Mouse (Mus musculus) lung, embryonic 14.5 days (tissue): ENCODE measurements around the gene Gm20388. TPM values are rescaled to one million over a fixed set of nuclear protein-coding genes. Genes with fewer than 3 reads are reported as not detected.
A peak's percentile ranks its signal among the peaks of the same experiment; 100 is the strongest.

Source experiments
- ATAC-seq: fragments of 200-750 bp; cut with Nextera tagmentation; 2 replicates; pipeline ENCODE4 v1.8.0; 2017; ENCODE audit warnings: mild to moderate bottlenecking, moderate TSS enrichment, moderate library complexity; ENCODE audit not compliant: insufficient read depth
- DNase-seq: peaks from one replicate; pipeline ENCODE4 v3.0.0-alpha.2; 2015
- H3K27ac ChIP-seq: fragments of 300-500 bp; sonication (generic); 2 replicates; pipeline ENCODE4 v1.5.1; 2014; ENCODE audit warnings: low read depth, mild to moderate bottlenecking, moderate library complexity
- H3K27me3 ChIP-seq: fragments of 300-500 bp; sonication (generic); 2 replicates; pipeline ENCODE4 v1.6.1; 2014; ENCODE audit warnings: low read length, control low read depth; ENCODE audit not compliant: insufficient read depth
- H3K36me3 ChIP-seq: fragments of 300-500 bp; sonication (generic); 2 replicates; pipeline ENCODE4 v1.6.1; 2014; ENCODE audit warnings: control low read depth; ENCODE audit not compliant: insufficient read depth
- H3K4me1 ChIP-seq: fragments of 300-500 bp; sonication (generic); 2 replicates; pipeline ENCODE4 v1.6.1; 2014; ENCODE audit warnings: antibody characterized with exemption, control low read depth; ENCODE audit not compliant: insufficient read depth
- H3K4me2 ChIP-seq: fragments of 300-500 bp; sonication (generic); 2 replicates; pipeline ENCODE4 v1.6.1; 2014; ENCODE audit warnings: mild to moderate bottlenecking
- H3K4me3 ChIP-seq: fragments of 300-500 bp; sonication (generic); 2 replicates; pipeline ENCODE4 v1.5.1; 2014; ENCODE audit warnings: low read depth, low read length
- H3K9ac ChIP-seq: fragments of 300-500 bp; sonication (generic); 2 replicates; pipeline ENCODE4 v1.6.1; 2014
- H3K9me3 ChIP-seq: fragments of 300-500 bp; sonication (generic); 2 replicates; pipeline ENCODE4 v1.6.1; 2016; ENCODE audit warnings: low read depth, low read length, control low read depth
- CTCF ChIP-seq: IDR thresholded peaks from 2 replicates; pipeline ENCODE4 v1.5.1; 2016; ENCODE audit warnings: antibody characterized with exemption, low read depth
- whole genome bisulfite sequencing: fragments of 180-500 bp; shearing (Covaris S2); extraction: QIAGEN DNeasy Blood & Tissue Kit; methylation state at CpG from one replicate; pipeline ENCODE4 v1.1.7; 2014; 5-methylcytosine and 5-hydroxymethylcytosine counted together
- polyA plus RNA-seq: library from polyadenylated mRNA; unstranded; fragments of >200 nt; fragmentation: Nextera tagmentation; extraction: Ambion mirVana; gene quantifications from 2 replicates; pipeline ENCODE4 v1.2.1, GENCODE M21; 2014

The Gm20388 gene
- polyA plus RNA-seq, 1 experiment from 2014 or later: not detected

DNA sequence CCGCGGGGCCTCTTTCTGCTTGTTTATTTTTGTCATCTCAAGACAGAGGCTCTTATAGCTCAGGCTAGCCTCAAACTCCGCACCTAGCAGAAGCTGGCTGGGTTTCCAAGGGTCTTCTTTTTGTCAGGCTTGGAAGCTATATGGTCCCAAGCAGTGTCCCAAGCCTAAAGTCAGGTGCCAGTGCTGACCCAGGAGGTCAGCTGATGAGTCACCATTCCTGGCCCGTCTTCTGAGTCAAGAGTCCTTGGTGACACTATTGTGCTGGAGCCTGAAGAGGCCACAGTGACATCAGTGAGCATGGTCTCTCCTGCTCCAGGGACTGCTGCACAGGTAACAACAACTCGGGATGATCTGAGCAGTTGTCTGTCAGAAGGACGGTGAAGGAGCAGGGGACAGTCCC lies 1449.4 kb downstream of the Gm20388 start:
- Histone ChIP-seq H3K4me3 (no peak overlapping the region), H3K36me3 (no peaks in the 10 kb centered on the region), H3K4me2 (no peak overlapping the region), H3K9me3 (no peaks in the 10 kb centered on the region), H3K9ac (no peak overlapping the region), H3K27me3 (no peaks in the 10 kb centered on the region), H3K27ac (no peak overlapping the region), H3K4me1 (peaks cover 10% of the 10 kb centered on the region)
- ATAC-seq: no peak; the same call in 1 of the 2 replicates
- no peak for TF ChIP-seq CTCF
- no peak for DNase-seq
- 34% methylated on average over 6 of the region's 6 CpGs for WGBS

DNA sequence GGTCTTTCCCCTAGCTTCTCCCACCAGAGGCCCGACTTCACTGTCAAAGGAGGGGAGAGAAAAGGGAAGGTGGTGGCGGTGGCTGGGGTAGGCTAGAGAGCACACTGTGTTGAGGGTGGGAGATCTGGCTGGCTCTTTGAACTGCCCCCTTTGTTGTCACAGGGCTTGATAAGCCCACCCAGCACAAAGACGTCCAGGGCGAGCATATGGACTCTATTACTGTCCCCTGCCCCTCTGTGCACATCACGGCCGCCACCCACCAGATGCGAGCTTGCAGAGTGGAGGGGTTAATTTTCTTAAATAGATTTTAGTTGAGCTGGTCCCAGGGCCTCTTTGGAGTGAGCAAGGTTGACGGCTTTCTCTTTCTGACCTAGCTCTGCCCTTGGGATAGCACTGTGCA lies 1450.5 kb downstream of the Gm20388 start:
- TF ChIP-seq CTCF: no peak
- H3K4me2 ChIP-seq: no peak overlapping the region
- 47% methylated on average over 8 of the region's 8 CpGs for WGBS
- peaks cover 10% of the 10 kb centered on the region for H3K4me1 ChIP-seq
- H3K9me3 ChIP-seq: no peaks in the 10 kb centered on the region
- DNase-seq (no peak), ATAC-seq (no peak)
- no peak overlapping the region for H3K9ac ChIP-seq
- no peaks in the 10 kb centered on the region for H3K36me3 ChIP-seq
- no peak overlapping the region for H3K4me3 ChIP-seq
- no peaks in the 10 kb centered on the region for H3K27me3 ChIP-seq
- H3K27ac ChIP-seq: no peak overlapping the region

DNA sequence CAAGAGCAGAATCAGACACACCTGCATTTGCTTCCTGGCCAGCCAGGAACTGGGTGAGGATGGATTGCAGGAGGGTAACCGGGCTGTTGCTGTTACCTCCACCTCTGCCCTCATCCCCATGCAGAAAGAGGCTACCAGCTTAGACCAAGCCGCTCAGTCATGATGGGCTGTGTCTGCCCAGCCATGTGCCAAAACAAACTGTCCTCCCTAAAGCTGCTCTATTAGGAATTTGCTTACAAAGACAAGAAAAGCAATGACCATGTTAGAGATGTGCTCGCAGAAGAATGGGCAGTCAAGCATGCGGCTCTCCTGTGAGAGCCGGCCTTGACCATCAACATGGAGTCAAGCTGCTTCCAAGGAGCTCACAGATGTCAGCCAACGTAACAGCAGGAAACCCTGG lies 1454.0 kb downstream of the Gm20388 start:
- ATAC-seq: no peak
- no peak overlapping the region for H3K9ac ChIP-seq
- no peaks in the 10 kb centered on the region; the same call in 1 of the 2 replicates for H3K27me3 ChIP-seq
- TF ChIP-seq CTCF: no peak
- no peaks in the 10 kb centered on the region for H3K36me3 ChIP-seq
- peaks cover 10% of the 10 kb centered on the region for H3K4me1 ChIP-seq
- H3K9me3 ChIP-seq: no peaks in the 10 kb centered on the region
- H3K4me3 ChIP-seq: no peak overlapping the region
- WGBS: 78% methylated on average over 6 of the region's 6 CpGs
- H3K27ac ChIP-seq: no peak overlapping the region
- no peak overlapping the region for H3K4me2 ChIP-seq
- DNase-seq: no peak

DNA sequence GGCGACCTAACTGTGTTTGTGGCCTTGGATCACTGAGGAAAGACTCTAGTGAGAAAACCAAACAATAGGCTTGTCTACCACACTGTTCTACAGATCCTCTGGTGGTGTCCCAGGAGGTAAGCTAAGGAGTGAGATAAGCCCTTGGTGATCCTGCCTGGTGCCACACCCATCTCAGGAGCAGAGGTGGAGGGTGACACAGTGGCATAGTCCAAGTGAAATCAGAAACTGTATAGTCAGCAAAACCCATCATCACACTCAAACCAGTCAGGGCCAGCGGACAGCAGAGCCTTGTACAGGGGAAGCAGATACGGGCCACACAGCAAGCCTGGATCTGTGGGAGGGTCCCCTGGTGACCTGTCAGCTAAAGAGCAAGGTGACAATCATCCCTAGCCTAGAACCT lies 1454.5 kb downstream of the Gm20388 start:
- H3K4me3 ChIP-seq: no peak overlapping the region
- no peak for TF ChIP-seq CTCF
- H3K4me2 ChIP-seq: no peak overlapping the region
- no peaks in the 10 kb centered on the region; the same call in 1 of the 2 replicates for H3K27me3 ChIP-seq
- no peak overlapping the region for H3K9ac ChIP-seq
- H3K36me3 ChIP-seq: no peaks in the 10 kb centered on the region
- peaks cover 10% of the 10 kb centered on the region; the same call in 1 of the 2 replicates for H3K4me1 ChIP-seq
- H3K9me3 ChIP-seq: no peaks in the 10 kb centered on the region
- 77% methylated on average over 3 of the region's 3 CpGs for WGBS
- ATAC-seq (no peak), DNase-seq (no peak)
- no peak overlapping the region for H3K27ac ChIP-seq

DNA sequence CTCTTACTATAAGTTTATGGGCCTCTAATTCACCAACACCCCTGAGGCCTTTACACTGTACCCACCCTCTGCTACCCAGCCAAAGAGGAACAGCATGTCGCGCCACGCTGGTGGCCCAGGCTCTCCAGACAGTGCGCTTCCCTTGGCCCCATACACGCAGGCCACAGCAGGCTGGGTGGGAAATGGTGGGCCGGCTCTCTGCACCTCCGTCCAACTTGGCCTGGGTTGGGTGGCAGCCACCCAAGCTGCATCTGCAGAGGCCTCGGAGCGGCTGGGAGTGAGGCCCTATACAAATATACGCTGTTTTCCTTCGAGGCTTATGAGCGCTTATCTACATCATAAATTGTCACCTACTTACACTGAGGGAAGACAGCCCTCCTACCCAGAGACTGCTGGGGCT lies 1456.0 kb downstream of the Gm20388 start:
- no peak overlapping the region for H3K27ac ChIP-seq
- WGBS: 59% methylated on average over 12 of the region's 12 CpGs
- H3K9me3 ChIP-seq: no peaks in the 10 kb centered on the region
- no peak overlapping the region for H3K9ac ChIP-seq
- H3K4me2 ChIP-seq: no peak overlapping the region
- no peaks in the 10 kb centered on the region; the same call in 1 of the 2 replicates for H3K27me3 ChIP-seq
- ATAC-seq: peak; percentile 64; the same call in 1 of the 2 replicates
- peak; percentile 69 for DNase-seq
- no peak for TF ChIP-seq CTCF
- H3K4me3 ChIP-seq: no peak overlapping the region
- H3K4me1 ChIP-seq: peaks cover 10% of the 10 kb centered on the region; the same call in 1 of the 2 replicates
- no peaks in the 10 kb centered on the region for H3K36me3 ChIP-seq

DNA sequence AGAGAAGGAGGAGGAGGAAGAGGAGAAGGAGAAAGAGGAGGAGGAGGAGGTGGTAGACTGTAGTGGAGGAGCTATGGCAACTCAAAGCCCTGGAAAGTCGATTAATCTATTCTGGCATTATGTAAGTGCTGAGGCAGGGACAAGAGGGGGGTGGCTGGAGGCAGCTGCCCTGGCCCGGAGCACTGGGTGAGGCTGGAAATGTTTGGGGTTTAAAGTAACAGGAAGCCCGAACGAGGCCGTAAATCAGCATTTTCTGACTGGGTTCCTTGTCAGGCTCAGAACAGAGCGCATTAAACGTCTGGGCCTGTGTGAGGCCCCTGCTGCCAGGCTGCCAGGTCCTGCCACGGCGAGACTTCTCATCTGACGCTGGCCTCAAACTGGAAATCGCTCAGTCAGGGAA lies 1458.2 kb downstream of the Gm20388 start:
- no peak for ATAC-seq
- H3K27me3 ChIP-seq: no peaks in the 10 kb centered on the region; the same call in 1 of the 2 replicates
- H3K4me3 ChIP-seq: no peak overlapping the region
- DNase-seq: peak; percentile 42
- no peak overlapping the region for H3K9ac ChIP-seq
- no peak for TF ChIP-seq CTCF
- H3K27ac ChIP-seq: no peak overlapping the region
- H3K4me1 ChIP-seq: peaks cover 10% of the 10 kb centered on the region; the same call in 1 of the 2 replicates
- H3K9me3 ChIP-seq: no peaks in the 10 kb centered on the region
- WGBS: 33% methylated on average over 11 of the region's 11 CpGs
- no peak overlapping the region for H3K4me2 ChIP-seq
- H3K36me3 ChIP-seq: no peaks in the 10 kb centered on the region

DNA sequence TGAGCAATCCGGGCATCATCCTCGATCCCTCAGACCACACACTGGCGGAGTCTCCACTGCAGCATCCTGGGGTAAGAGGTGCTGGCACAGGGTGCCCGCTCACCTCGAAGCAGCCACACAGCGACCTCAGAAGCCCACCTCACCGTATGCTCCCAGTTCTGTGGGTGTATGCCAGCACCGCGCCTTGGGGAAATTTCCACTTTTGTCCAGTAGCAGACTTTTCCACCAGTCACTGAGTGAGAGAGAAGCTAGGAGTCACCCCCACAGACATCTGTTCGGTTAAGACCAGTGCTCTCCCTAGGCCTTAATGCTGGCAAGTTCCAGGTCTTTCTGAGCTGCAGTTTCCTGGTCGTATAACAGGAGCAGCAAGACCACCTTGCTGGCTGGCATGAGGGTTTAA lies 1458.7 kb downstream of the Gm20388 start:
- Histone ChIP-seq H3K9ac (no peak overlapping the region), H3K27ac (no peak overlapping the region), H3K4me2 (no peak overlapping the region), H3K27me3 (no peaks in the 10 kb centered on the region; the same call in 1 of the 2 replicates), H3K4me1 (peaks cover 10% of the 10 kb centered on the region; the same call in 1 of the 2 replicates), H3K9me3 (no peaks in the 10 kb centered on the region), H3K4me3 (no peak overlapping the region), H3K36me3 (no peaks in the 10 kb centered on the region)
- 74% methylated on average over 11 of the region's 11 CpGs for WGBS
- no peak for TF ChIP-seq CTCF
- DNase-seq: no peak
- no peak for ATAC-seq
